Mouse (Mus musculus) forebrain, embryonic 16.5 days (tissue): ENCODE measurements around the gene Clic6. TPM values are rescaled to one million over a fixed set of nuclear protein-coding genes. Genes with fewer than 3 reads are reported as not detected.

Experiments used
- ATAC-seq: fragments of 200-750 bp; cut with Nextera tagmentation; 2 replicates; pipeline ENCODE4 v1.8.0; 2017; ENCODE audit warnings: mild to moderate bottlenecking, moderate library complexity
- H3K27ac ChIP-seq: fragments of 300-500 bp; sonication (generic); 2 replicates; pipeline ENCODE4 v1.5.1; 2014; ENCODE audit warnings: low read length, control low read depth
- H3K27me3 ChIP-seq: fragments of 300-500 bp; sonication (generic); replicated peaks from 2 replicates; pipeline ENCODE4 v1.6.1; 2014; ENCODE audit warnings: low read length; ENCODE audit not compliant: control insufficient read depth, insufficient read depth
- H3K36me3 ChIP-seq: fragments of 300-500 bp; sonication (generic); 2 replicates; pipeline ENCODE4 v1.6.1; 2014; ENCODE audit not compliant: control insufficient read depth, insufficient read depth
- H3K4me1 ChIP-seq: fragments of 300-500 bp; sonication (generic); replicated peaks from 2 replicates; pipeline ENCODE4 v1.6.1; 2014; ENCODE audit warnings: low read length; ENCODE audit not compliant: control insufficient read depth, insufficient read depth
- H3K4me2 ChIP-seq: fragments of 300-500 bp; sonication (generic); 2 replicates; pipeline ENCODE4 v1.6.1; 2014; ENCODE audit warnings: mild to moderate bottlenecking, low read length, control low read depth
- H3K4me3 ChIP-seq: fragments of 300-500 bp; sonication (generic); replicated peaks from 2 replicates; pipeline ENCODE4 v1.5.1; 2014; ENCODE audit warnings: mild to moderate bottlenecking, low read length, control low read depth
- H3K9ac ChIP-seq: fragments of 300-500 bp; sonication (generic); replicated peaks from 2 replicates; pipeline ENCODE4 v1.6.1; 2014; ENCODE audit warnings: low read depth, low read length, control low read depth
- H3K9me3 ChIP-seq: fragments of 300-500 bp; sonication (generic); 2 replicates; pipeline ENCODE4 v1.6.1; 2016; ENCODE audit warnings: low read length; ENCODE audit not compliant: control insufficient read depth
- WGBS: fragments of 180-500 bp; shearing (Covaris S2); extraction: QIAGEN DNeasy Blood & Tissue Kit; methylation state at CpG from one replicate; pipeline ENCODE4 v1.1.7; 2014; 5-methylcytosine and 5-hydroxymethylcytosine counted together
- polyA plus RNA-seq: library from polyadenylated mRNA; unstranded; fragments of >200 nt; fragmentation: Nextera tagmentation; extraction: Ambion mirVana; gene quantifications from 2 replicates; pipeline ENCODE4 v1.2.1, GENCODE M21; 2015

Gene Clic6
- polyA plus RNA-seq, 1 experiment from 2014 or later, result 3.3 TPM

DNA sequence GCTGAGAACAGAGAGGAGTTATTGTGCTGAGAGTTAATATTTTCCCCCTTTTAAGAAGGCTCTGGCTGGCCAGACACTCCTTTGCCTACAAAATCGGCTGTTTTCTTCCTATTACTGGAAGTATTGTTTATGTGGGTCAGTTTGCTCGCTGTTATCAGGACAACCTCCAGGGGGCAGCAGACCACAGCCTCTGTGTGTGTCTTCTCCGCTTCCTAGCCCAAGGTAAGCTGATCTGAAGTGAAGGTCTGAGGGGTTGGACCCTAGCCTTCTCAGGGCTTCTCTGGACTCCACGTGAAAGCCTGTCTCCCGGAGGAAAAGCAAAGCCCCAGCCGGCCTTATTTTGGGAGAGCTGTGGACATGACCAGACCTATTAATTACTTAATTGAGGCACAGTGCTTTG lies 80.2 kb downstream of the Clic6 start:
- H3K9ac ChIP-seq, result no peak overlapping the region

DNA sequence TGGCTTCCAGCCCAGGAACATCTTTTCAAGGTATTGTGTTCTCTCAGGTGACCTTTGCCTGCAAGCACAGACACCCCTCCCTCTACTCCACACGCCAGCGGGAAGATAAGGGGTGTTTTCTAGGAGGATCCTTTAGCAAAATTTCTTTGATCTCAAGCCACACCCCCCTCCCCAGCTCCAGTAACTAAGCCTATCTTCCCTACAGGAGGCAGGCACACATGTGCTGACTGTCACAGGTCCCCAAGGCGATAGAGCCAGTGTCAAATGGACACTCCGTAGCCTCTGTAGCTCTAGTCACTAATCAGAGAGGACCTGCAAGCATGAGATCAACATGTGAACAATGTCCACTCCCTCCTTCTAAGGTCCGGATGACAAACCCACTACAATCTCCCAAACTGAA lies 80.6 kb downstream of the Clic6 start:
- WGBS, result 33% methylated on average over 5 of the region's 5 CpGs

More for the DNA sequence above, 80.2 kb downstream of the Clic6 start:
- H3K27ac ChIP-seq, result no peak overlapping the region
- 2% methylated on average over 6 of the region's 6 CpGs for WGBS
- H3K4me1 ChIP-seq, result peaks cover 9% of the 10 kb centered on the region
- no peaks in the 10 kb centered on the region for H3K27me3 ChIP-seq
- ATAC-seq, result peak; percentile 45
- H3K36me3 ChIP-seq, result no peaks in the 10 kb centered on the region
- H3K9me3 ChIP-seq, result no peaks in the 10 kb centered on the region
- H3K4me3 ChIP-seq, result 0 out of 2 replicates have a peak overlapping the region, but pooled peaks have one; percentile 16
- H3K4me2 ChIP-seq, result peak overlapping the region; percentile 49

GRCm38 (mm10) chr16:92571246-92571645 lies 85.7 kb downstream of the Clic6 start:
- H3K4me3 ChIP-seq, result no peak overlapping the region
- 91% methylated on average over 11 of the region's 11 CpGs for WGBS
- no peaks in the 10 kb centered on the region for H3K4me1 ChIP-seq
- H3K9ac ChIP-seq, result no peak overlapping the region
- H3K27ac ChIP-seq, result no peak overlapping the region
- no peaks in the 10 kb centered on the region for H3K27me3 ChIP-seq
- no peaks in the 10 kb centered on the region for H3K36me3 ChIP-seq
- no peak for ATAC-seq
- H3K4me2 ChIP-seq, result no peak overlapping the region
- H3K9me3 ChIP-seq, result no peaks in the 10 kb centered on the region

More for the DNA sequence above, 80.6 kb downstream of the Clic6 start:
- no peak overlapping the region for H3K9ac ChIP-seq
- ATAC-seq, result no peak
- no peak overlapping the region for H3K4me3 ChIP-seq
- no peak overlapping the region for H3K4me2 ChIP-seq
- H3K27ac ChIP-seq, result no peak overlapping the region
- H3K27me3 ChIP-seq, result no peaks in the 10 kb centered on the region
- no peaks in the 10 kb centered on the region for H3K36me3 ChIP-seq
- H3K9me3 ChIP-seq, result no peaks in the 10 kb centered on the region
- H3K4me1 ChIP-seq, result peaks cover 9% of the 10 kb centered on the region

DNA sequence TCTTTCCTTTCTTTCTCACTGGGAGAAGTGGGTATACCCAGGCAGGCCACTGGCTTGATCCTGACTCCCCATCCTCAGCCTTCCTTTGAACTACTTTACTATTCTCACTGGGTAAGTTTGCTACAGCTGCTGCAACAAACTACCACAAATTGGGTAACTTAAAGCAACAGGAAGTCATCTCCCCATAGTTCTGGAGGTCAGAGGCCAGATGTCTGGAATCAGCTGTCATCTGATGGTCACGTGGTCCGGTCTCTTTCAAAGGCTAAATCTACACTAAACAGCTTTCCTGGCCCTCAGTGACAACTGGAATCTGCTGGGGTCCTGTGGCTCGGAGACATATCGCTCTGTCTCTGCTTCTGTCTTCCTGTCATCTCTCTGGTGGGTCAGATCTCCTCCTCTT lies 87.7 kb downstream of the Clic6 start:
- Histone ChIP-seq H3K4me1 (no peaks in the 10 kb centered on the region), H3K4me2 (no peak overlapping the region), H3K27me3 (no peaks in the 10 kb centered on the region), H3K9ac (no peak overlapping the region), H3K9me3 (no peaks in the 10 kb centered on the region), H3K36me3 (no peaks in the 10 kb centered on the region), H3K27ac (no peak overlapping the region), H3K4me3 (no peak overlapping the region)
- 87% methylated on average over 4 of the region's 4 CpGs for WGBS
- ATAC-seq, result no peak

DNA sequence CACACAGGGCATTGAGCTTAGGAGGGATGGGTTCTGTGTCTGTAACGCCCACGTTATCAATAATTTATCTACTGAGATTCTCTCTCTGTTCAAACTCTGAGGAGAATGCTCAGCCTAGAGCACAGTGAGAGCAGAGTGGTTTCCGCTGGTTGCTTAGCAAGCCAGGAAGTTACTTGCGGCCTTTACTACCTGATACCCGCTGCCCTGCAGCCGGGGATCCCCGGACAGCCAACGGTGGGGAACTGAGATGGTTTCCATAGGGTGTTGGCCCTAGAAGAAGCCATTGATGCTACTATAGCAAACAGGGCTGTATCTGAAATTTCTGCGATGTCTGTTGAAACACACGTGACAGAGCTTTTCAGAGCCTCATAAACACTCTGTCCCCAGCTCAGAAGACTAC lies 90.3 kb downstream of the Clic6 start:
- Histone ChIP-seq H3K4me2 (no peak overlapping the region), H3K4me1 (no peaks in the 10 kb centered on the region), H3K9ac (no peak overlapping the region), H3K27ac (no peak overlapping the region), H3K36me3 (no peaks in the 10 kb centered on the region), H3K9me3 (no peaks in the 10 kb centered on the region), H3K27me3 (no peaks in the 10 kb centered on the region), H3K4me3 (no peak overlapping the region)
- WGBS, result 89% methylated on average over 10 of the region's 10 CpGs
- ATAC-seq, result no peak

DNA sequence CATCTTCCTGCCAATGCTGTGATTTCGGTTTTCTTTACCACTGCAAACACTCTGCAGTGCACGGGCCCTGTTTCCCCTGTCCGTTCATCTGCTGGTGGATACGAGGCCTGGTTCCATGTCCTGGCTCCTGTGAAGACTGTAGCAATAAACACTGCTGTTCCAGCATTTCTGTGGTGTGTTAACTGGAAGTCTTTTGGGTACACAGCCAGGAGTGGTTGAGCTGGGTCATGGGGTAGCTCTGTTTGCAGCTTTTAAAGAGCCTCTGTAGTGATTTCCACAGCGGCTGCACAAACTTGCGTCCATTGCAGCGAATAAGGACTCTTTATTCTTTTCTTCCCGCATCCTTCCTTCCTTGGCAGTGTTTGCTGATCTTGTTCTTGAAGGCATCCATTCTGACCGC lies 91.8 kb downstream of the Clic6 start:
- H3K9ac ChIP-seq, result no peak overlapping the region
- no peak overlapping the region for H3K4me2 ChIP-seq
- H3K4me1 ChIP-seq, result no peaks in the 10 kb centered on the region
- WGBS, result 81% methylated on average over 9 of the region's 9 CpGs
- H3K36me3 ChIP-seq, result no peaks in the 10 kb centered on the region
- H3K4me3 ChIP-seq, result no peak overlapping the region
- H3K27me3 ChIP-seq, result no peaks in the 10 kb centered on the region
- H3K9me3 ChIP-seq, result no peaks in the 10 kb centered on the region
- ATAC-seq, result no peak
- no peak overlapping the region for H3K27ac ChIP-seq

DNA sequence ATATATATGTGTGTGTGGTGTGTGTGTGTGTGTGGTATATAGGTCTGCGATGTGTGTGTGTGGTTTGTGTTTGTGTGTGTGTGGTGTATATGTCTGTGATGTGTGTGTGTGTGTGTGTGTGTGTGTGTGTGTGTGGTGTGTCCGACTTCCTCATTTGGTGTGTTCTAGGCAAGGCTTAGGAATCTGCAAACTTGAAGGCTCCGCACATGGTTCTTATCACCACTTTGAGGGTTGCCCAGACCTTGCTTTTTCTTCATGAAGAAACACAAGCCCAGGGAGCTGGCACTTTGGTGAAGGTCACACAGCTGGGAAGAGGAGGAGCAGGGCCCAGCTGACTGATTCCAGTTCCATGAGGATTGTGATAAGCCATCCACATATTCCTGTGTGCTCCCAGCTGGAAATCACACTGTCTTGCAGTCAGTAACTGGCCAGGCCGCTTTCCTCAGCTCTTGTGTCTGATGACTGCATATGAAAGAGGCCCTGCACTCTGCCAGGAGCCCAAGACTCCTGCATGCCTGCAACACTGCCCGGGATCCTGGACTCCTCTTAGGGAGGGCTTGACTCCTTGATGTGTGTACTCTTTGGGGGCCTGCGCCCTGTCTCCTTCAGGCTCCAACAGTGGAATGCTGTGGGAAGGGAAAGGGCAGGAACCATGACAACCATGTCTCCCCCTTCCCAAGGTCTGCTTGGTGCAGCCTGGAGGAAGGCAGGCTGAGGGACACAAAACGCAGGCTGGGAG lies 93.5 kb downstream of the Clic6 start:
- Histone ChIP-seq H3K9me3 (no peaks in the 10 kb centered on the region), H3K4me2 (no peak overlapping the region), H3K4me3 (no peak overlapping the region), H3K9ac (no peak overlapping the region), H3K36me3 (no peaks in the 10 kb centered on the region), H3K27ac (no peak overlapping the region), H3K4me1 (no peaks in the 10 kb centered on the region), H3K27me3 (no peaks in the 10 kb centered on the region)
- WGBS, result 85% methylated on average over 7 of the region's 7 CpGs
- no peak for ATAC-seq

DNA sequence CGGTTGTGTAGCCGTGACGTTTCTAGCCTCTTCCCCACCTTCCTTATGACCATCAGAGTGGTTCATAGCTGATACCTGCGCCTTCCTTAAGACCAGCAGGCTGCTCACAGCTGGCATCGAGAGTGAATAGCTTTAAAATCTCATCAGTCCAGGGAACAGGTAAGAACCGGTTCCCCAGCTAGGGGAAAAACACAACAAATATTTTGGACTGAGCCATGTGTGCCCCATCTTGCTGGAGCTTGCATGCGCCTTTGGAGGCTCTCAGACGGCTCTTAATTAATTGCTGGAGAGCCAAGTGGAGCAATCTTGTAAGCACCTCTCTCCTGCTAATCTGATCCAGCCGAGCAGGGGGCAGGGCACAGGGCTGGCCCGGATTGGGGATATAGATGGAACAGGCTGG lies 95.4 kb downstream of the Clic6 start:
- Histone ChIP-seq H3K27ac (no peak overlapping the region), H3K4me2 (no peak overlapping the region), H3K9ac (no peak overlapping the region), H3K36me3 (no peaks in the 10 kb centered on the region), H3K27me3 (no peaks in the 10 kb centered on the region), H3K9me3 (no peaks in the 10 kb centered on the region), H3K4me1 (no peaks in the 10 kb centered on the region), H3K4me3 (no peak overlapping the region)
- 75% methylated on average over 10 of the region's 10 CpGs for WGBS
- ATAC-seq, result no peak

DNA sequence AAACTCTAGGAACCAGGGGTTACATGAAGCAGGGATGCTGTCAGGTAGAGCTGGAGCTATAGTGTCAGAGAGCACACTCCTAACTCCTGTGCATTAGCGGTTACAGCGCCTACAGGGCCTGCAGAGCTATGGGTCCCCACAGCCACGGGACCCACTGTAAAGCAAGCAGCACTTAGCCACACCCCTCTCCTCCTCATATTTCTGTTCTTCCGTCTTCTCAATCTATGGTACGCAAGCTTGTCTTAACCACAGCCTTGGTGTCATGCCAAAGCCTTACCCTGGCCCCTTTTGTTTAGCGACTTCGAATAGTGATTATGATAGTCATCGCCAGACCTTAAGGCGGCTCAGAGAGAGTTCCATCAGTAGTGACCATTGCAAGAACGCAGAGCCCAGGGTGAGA lies 96.2 kb downstream of the Clic6 start:
- H3K27ac ChIP-seq, result no peak overlapping the region
- WGBS, result 82% methylated on average over 10 of the region's 10 CpGs
- no peaks in the 10 kb centered on the region for H3K27me3 ChIP-seq
- no peaks in the 10 kb centered on the region for H3K4me1 ChIP-seq
- no peak overlapping the region for H3K9ac ChIP-seq
- no peak overlapping the region for H3K4me2 ChIP-seq
- H3K36me3 ChIP-seq, result no peaks in the 10 kb centered on the region
- no peak overlapping the region for H3K4me3 ChIP-seq
- no peaks in the 10 kb centered on the region for H3K9me3 ChIP-seq
- ATAC-seq, result no peak

GRCm38 (mm10) chr16:92587836-92588235 lies 102.3 kb downstream of the Clic6 start:
- Histone ChIP-seq H3K27ac (no peak overlapping the region), H3K4me1 (no peaks in the 10 kb centered on the region), H3K4me3 (no peak overlapping the region), H3K9me3 (no peaks in the 10 kb centered on the region), H3K27me3 (no peaks in the 10 kb centered on the region), H3K4me2 (no peak overlapping the region), H3K9ac (no peak overlapping the region), H3K36me3 (no peaks in the 10 kb centered on the region)
- no peak for ATAC-seq
- WGBS, result 86% methylated on average over 4 of the region's 4 CpGs
